Mouse (Mus musculus): ENCODE data around the gene Ehd1. TPM values are rescaled to one million over a fixed set of nuclear protein-coding genes. Genes with fewer than 3 reads are reported as not detected.

The Ehd1 gene
- polyA plus RNA-seq, 1 experiment from 2014 or later = 46.0 TPM

DNA sequence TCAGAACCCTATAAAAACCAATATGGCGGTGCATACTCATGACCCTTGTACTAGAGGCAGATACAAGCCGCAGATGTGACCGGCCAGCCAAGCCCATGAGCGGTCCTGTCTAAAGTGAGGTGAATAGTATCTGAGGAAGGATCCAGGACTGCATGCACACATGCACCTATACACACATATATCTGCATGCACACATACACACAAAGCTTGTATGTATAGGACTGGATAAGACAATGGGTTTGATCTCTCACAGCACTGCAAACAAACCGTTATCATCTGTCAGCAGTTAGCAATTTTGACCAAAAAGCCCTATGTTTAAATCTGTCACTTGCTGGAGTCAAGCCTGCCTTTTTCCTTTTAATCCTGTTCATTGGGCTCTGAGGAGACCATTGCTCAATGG, 25.6 kb downstream of the Ehd1 start:
- no peak overlapping the region for H3K27ac ChIP-seq (ENCODE audit: low read depth, low read length)
- H3K4me2 ChIP-seq (replicated peaks; ENCODE audit: low read depth, low read length) = no peak overlapping the region
- no peak overlapping the region for H3K9ac ChIP-seq (ENCODE audit: low read depth, low read length)
- no peak for ATAC-seq (ENCODE audit: low FRiP score, low TSS enrichment)
- no peaks in the 10 kb centered on the region for H3K9me3 ChIP-seq (ENCODE audit: control insufficient read depth, low read length)
- H3K27me3 ChIP-seq (ENCODE audit: control insufficient read depth, insufficient read depth, low read length) = no peaks in the 10 kb centered on the region
- H3K36me3 ChIP-seq (ENCODE audit: control insufficient read depth, insufficient read depth, low read length) = peaks cover 27% of the 10 kb centered on the region
- 94% methylated on average over 5 of the region's 5 CpGs for WGBS
- H3K4me3 ChIP-seq (ENCODE audit: low read length) = no peak overlapping the region
- 0 out of 2 replicates have a peak, but pooled peaks cover 5% of the 10 kb centered on the region for H3K4me1 ChIP-seq (ENCODE audit: control insufficient read depth, insufficient read depth, low read length)

DNA sequence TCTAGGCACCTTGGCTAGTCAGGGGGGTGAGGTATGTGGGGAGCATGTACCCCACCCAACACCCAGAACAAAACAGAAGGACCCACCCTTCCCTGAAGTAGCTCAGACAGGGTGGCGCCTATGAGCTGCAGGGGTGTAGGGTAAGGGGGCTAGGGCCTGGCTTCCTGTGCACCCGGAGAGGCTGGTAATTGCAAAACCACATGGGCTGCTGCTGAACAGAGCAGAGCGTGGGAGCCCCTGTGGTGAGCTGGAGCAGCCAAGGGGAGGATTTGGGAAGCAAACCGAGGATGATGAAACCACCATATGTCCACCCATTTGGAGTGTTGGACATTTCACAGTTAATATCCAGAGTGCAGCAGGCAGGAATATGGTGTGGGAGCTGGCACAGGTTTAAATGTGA, 26.0 kb downstream of the Ehd1 start:
- ATAC-seq (ENCODE audit: low FRiP score, low TSS enrichment) = no peak
- no peaks in the 10 kb centered on the region for H3K9me3 ChIP-seq (ENCODE audit: control insufficient read depth, low read length)
- H3K27ac ChIP-seq (ENCODE audit: low read depth, low read length) = no peak overlapping the region
- H3K4me1 ChIP-seq (ENCODE audit: control insufficient read depth, insufficient read depth, low read length) = 0 out of 2 replicates have a peak, but pooled peaks cover 8% of the 10 kb centered on the region
- H3K4me3 ChIP-seq (ENCODE audit: low read length) = no peak overlapping the region
- no peak overlapping the region for H3K4me2 ChIP-seq (replicated peaks; ENCODE audit: low read depth, low read length)
- H3K9ac ChIP-seq (ENCODE audit: low read depth, low read length) = no peak overlapping the region
- H3K27me3 ChIP-seq (ENCODE audit: control insufficient read depth, insufficient read depth, low read length) = no peaks in the 10 kb centered on the region
- WGBS = 31% methylated on average over 4 of the region's 4 CpGs
- peaks cover 23% of the 10 kb centered on the region for H3K36me3 ChIP-seq (ENCODE audit: control insufficient read depth, insufficient read depth, low read length)

DNA sequence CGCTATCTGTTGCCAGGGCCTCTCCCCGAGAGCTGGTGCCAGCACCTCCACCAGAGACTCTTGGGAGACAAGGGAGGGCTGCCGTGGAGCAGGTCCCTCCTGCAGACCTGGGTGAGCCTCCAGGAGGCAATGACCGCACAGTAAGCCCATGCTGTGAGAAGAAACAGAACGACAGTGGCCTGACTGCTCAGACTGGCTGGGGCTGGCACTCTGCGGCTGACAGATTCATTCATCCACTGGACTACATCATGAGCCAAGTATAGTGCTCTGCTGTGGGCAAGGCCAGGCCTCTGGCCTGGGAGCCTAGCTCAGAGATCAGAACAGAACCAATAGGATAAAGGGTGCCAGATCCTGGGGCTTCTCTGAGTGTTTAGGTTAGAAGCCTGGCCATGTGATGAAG, 27.3 kb downstream of the Ehd1 start:
- H3K27me3 ChIP-seq (ENCODE audit: control insufficient read depth, insufficient read depth, low read length) = no peaks in the 10 kb centered on the region
- H3K36me3 ChIP-seq (ENCODE audit: control insufficient read depth, insufficient read depth, low read length) = peaks cover 10% of the 10 kb centered on the region
- 80% methylated on average over 6 of the region's 6 CpGs for WGBS
- no peaks in the 10 kb centered on the region for H3K9me3 ChIP-seq (ENCODE audit: control insufficient read depth, low read length)
- H3K4me2 ChIP-seq (replicated peaks; ENCODE audit: low read depth, low read length) = no peak overlapping the region
- ATAC-seq (ENCODE audit: low FRiP score, low TSS enrichment) = no peak
- no peak overlapping the region for H3K4me3 ChIP-seq (ENCODE audit: low read length)
- H3K27ac ChIP-seq (ENCODE audit: low read depth, low read length) = no peak overlapping the region
- H3K4me1 ChIP-seq (ENCODE audit: control insufficient read depth, insufficient read depth, low read length) = 0 out of 2 replicates have a peak, but pooled peaks cover 9% of the 10 kb centered on the region
- no peak overlapping the region for H3K9ac ChIP-seq (ENCODE audit: low read depth, low read length)

DNA sequence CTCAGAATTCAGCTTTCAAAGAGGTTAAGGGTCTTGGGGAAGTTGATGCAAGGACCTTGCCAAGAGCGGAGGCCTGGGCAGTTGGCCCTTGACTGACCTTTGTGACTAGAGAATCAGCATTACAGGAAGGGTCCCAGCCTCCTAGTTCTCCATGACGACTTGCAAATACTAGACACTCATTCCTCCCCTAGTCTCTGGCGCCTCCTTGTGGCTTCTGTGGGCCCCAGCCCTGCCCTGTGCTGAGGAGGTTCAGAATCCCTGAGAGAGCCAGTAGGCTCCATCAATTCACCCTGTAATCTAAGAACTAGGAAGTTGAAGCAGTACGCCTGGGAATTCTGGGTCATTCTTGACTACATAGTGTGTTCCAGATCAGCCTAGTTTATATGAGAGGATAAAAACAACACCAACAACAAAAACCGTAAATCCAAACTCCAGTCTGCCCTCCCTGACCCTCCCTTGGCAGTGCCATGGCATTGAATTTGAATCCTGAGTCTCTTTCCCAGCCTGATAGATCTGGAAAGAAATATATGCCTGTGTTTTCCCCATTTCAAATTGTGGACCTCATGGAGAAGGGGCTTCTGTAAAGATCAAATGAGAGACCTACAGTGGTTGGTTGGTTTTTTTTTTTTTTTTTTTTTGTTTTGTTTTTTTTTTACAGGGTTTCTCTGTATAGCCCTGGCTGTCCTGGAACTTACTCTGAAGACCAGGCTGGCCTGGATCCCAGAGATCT, 28.4 kb downstream of the Ehd1 start:
- Histone ChIP-seq H3K27me3 (ENCODE audit: control insufficient read depth, insufficient read depth, low read length) (no peaks in the 10 kb centered on the region), H3K9me3 (ENCODE audit: control insufficient read depth, low read length) (no peaks in the 10 kb centered on the region), H3K27ac (ENCODE audit: low read depth, low read length) (no peak overlapping the region), H3K4me3 (ENCODE audit: low read length) (no peak overlapping the region), H3K9ac (ENCODE audit: low read depth, low read length) (no peak overlapping the region), H3K4me1 (ENCODE audit: control insufficient read depth, insufficient read depth, low read length) (0 out of 2 replicates have a peak, but pooled peaks cover 9% of the 10 kb centered on the region), H3K36me3 (ENCODE audit: control insufficient read depth, insufficient read depth, low read length) (peaks cover under 1% of the 10 kb centered on the region; the same call in 1 of the 2 replicates), H3K4me2 (replicated peaks; ENCODE audit: low read depth, low read length) (no peak overlapping the region)
- peak; percentile 71 for ATAC-seq (ENCODE audit: low FRiP score, low TSS enrichment)
- 21% methylated on average over 5 of the region's 5 CpGs for WGBS

DNA sequence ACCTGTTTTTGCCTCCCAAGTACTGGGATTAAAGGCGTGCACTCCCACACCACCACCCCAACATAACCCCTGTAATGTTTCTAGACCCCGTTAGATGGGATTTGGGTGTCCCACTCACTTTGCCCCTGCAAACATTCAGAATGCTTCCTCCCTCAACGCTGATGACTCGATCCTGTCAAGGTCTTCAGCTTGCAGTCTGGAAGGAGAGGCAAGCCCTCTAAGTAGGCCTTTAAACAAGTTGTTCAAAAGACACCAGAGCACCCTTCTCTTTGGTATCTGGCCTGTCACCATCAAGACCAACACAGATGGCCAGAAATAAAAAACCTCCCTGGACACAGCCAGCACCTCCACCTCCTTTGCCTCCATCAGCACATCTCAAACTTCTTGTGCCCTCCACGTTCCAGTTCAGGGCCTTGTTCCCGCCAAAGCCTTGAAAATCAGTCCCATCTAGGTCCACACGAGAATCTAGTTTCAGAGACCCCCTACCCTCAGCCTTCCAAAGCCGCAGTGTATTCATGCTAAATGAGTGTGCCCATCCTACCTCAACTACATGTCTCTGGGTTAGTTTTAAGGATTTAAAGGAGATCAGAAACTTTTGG, 29.1 kb downstream of the Ehd1 start:
- Histone ChIP-seq H3K9ac (ENCODE audit: low read depth, low read length) (peak overlapping the region; percentile 75), H3K4me1 (ENCODE audit: control insufficient read depth, insufficient read depth, low read length) (0 out of 2 replicates have a peak, but pooled peaks cover 9% of the 10 kb centered on the region), H3K36me3 (ENCODE audit: control insufficient read depth, insufficient read depth, low read length) (peaks cover 5% of the 10 kb centered on the region; the same call in 1 of the 2 replicates), H3K4me3 (ENCODE audit: low read length) (peak overlapping the region; percentile 71), H3K27me3 (ENCODE audit: control insufficient read depth, insufficient read depth, low read length) (no peaks in the 10 kb centered on the region), H3K4me2 (replicated peaks; ENCODE audit: low read depth, low read length) (peak overlapping the region; percentile 81), H3K27ac (ENCODE audit: low read depth, low read length) (peak overlapping the region; percentile 57; the same call in 1 of the 2 replicates), H3K9me3 (ENCODE audit: control insufficient read depth, low read length) (no peaks in the 10 kb centered on the region)
- ATAC-seq (ENCODE audit: low FRiP score, low TSS enrichment) = no peak
- 56% methylated on average over 8 of the region's 8 CpGs for WGBS

DNA sequence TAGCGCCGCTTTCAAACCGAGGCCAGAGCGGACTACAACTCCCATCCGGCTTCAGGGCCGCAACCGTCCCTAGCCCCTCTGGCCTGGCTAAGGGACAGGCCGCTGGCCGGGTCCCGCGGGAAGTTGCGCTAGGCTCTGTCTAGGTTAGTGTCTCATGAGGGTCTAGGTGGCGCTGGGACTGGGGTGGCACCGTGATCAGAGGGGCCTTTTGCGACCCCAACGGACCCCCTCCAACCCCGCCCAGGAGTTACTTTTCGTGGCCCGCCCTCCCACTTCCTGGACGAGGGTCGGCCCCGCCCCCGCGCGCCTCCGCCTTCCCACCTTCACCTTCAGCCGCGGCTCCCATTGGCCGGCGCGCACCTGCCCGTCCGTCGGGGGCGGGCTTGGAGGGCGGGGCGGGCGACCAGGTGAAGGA, 29.6 kb downstream of the Ehd1 start, which contains the start of gene Cdc42bpg:
Gene Cdc42bpg, plus strand, starts transcription at position 320 of the 415 bp plus-strand sequence.
- under 1% methylated on average over 38 of the region's 38 CpGs for WGBS
- peak; percentile 83 for ATAC-seq (ENCODE audit: low FRiP score, low TSS enrichment)
- peak within 1 kb of the TSS; percentile 57; the same call in 1 of the 2 replicates for H3K27ac ChIP-seq (ENCODE audit: low read depth, low read length)
- H3K27me3 ChIP-seq (ENCODE audit: control insufficient read depth, insufficient read depth, low read length) = no peaks in the 10 kb centered on the region
- H3K4me3 ChIP-seq (ENCODE audit: low read length) = peak within 1 kb of the TSS; percentile 71
- H3K9ac ChIP-seq (ENCODE audit: low read depth, low read length) = peak within 1 kb of the TSS; percentile 75
- H3K9me3 ChIP-seq (ENCODE audit: control insufficient read depth, low read length) = no peaks in the 10 kb centered on the region
- H3K36me3 ChIP-seq (ENCODE audit: control insufficient read depth, insufficient read depth, low read length) = peaks cover 10% of the 10 kb centered on the region
- H3K4me2 ChIP-seq (replicated peaks; ENCODE audit: low read depth, low read length) = peak within 1 kb of the TSS; percentile 81
- 0 out of 2 replicates have a peak, but pooled peaks cover 9% of the 10 kb centered on the region for H3K4me1 ChIP-seq (ENCODE audit: control insufficient read depth, insufficient read depth, low read length)

DNA sequence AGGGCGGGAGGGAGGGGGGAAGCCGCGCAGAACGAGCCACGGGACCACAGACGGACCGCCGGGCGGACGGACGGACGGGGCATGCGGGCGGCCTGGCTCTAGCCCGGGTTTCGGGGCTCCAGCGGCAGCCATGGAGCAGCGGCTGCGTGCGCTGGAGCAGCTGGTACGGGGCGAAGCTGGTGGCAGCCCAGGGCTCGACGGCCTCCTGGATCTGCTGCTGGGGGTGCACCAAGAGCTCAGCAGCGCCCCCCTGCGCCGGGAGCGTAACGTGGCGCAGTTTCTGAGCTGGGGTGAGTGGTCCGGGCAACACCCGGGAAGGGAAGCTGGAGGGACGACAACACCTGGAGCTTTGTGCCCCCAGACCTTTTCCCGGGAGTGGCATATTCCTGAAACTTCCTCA, 30.1 kb downstream of the Ehd1 start:
- Histone ChIP-seq H3K36me3 (ENCODE audit: control insufficient read depth, insufficient read depth, low read length) (peaks cover 14% of the 10 kb centered on the region), H3K4me1 (ENCODE audit: control insufficient read depth, insufficient read depth, low read length) (0 out of 2 replicates have a peak, but pooled peaks cover 9% of the 10 kb centered on the region), H3K9me3 (ENCODE audit: control insufficient read depth, low read length) (no peaks in the 10 kb centered on the region), H3K4me3 (ENCODE audit: low read length) (peak overlapping the region; percentile 71), H3K9ac (ENCODE audit: low read depth, low read length) (peak overlapping the region; percentile 75), H3K27me3 (ENCODE audit: control insufficient read depth, insufficient read depth, low read length) (no peaks in the 10 kb centered on the region), H3K4me2 (replicated peaks; ENCODE audit: low read depth, low read length) (peak overlapping the region; percentile 81), H3K27ac (ENCODE audit: low read depth, low read length) (0 out of 2 replicates have a peak overlapping the region, but pooled peaks have one; percentile 42)
- peak; percentile 68 for ATAC-seq (ENCODE audit: low FRiP score, low TSS enrichment)
- WGBS = 0% methylated on average over 19 of the region's 34 CpGs

DNA sequence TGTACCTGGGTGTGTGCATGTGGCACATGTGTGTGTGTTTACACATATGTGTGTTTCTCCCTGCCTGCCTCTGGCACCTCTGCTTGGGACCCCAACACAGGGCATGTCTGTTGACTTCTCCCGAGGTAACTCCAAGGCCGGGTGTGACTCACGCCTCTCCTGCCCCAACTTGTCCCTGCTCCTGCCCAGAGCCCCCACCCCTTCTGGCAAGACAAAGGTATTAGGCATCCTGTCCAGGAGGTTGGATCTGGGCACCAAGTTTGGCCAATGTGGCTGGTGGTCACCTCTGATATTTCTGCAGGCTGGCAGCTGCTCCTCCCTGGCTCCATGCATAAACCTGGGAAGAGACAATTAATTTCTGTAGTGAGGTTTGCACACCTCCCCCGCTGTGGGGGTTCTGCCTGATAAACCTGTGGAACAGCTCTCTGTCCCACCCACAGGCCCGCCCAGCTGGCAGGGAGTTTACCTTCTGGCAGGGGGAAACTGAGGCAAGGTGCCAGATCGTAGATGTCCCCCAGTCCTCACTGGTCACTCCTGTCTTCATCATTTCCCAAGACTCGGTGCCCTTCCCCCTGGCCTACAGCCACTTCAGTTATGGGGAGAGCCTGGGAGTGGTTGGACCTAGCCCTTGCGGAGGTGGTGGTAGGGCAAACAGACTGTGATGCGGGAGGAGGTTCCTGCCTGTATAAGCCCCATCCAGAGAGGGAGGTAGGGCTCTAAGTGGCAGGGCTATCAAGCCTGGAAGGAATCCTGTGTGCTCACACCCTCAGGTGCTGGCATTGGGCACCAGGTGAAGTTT, 31.4 kb downstream of the Ehd1 start:
- no peaks in the 10 kb centered on the region for H3K9me3 ChIP-seq (ENCODE audit: control insufficient read depth, low read length)
- H3K4me1 ChIP-seq (ENCODE audit: control insufficient read depth, insufficient read depth, low read length) = 0 out of 2 replicates have a peak, but pooled peaks cover 9% of the 10 kb centered on the region
- no peak for ATAC-seq (ENCODE audit: low FRiP score, low TSS enrichment)
- H3K4me2 ChIP-seq (replicated peaks; ENCODE audit: low read depth, low read length) = 0 out of 2 replicates have a peak overlapping the region, but pooled peaks have one; percentile 81
- no peaks in the 10 kb centered on the region for H3K27me3 ChIP-seq (ENCODE audit: control insufficient read depth, insufficient read depth, low read length)
- WGBS = 90% methylated on average over 9 of the region's 9 CpGs
- H3K36me3 ChIP-seq (ENCODE audit: control insufficient read depth, insufficient read depth, low read length) = peaks cover 19% of the 10 kb centered on the region
- H3K4me3 ChIP-seq (ENCODE audit: low read length) = no peak overlapping the region
- no peak overlapping the region for H3K27ac ChIP-seq (ENCODE audit: low read depth, low read length)
- H3K9ac ChIP-seq (ENCODE audit: low read depth, low read length) = no peak overlapping the region; the same call in 1 of the 2 replicates
